Mouse (Mus musculus): ENCODE results near the gene Tshz2.
A peak's percentile ranks its signal among the peaks of the same experiment; 100 is the strongest.
"Not testable (repeated sequence)": the region's sequence is repeated elsewhere in the genome, so short reads cannot be mapped to it uniquely, and the experiment has no call there.

The Tshz2 gene

DNA sequence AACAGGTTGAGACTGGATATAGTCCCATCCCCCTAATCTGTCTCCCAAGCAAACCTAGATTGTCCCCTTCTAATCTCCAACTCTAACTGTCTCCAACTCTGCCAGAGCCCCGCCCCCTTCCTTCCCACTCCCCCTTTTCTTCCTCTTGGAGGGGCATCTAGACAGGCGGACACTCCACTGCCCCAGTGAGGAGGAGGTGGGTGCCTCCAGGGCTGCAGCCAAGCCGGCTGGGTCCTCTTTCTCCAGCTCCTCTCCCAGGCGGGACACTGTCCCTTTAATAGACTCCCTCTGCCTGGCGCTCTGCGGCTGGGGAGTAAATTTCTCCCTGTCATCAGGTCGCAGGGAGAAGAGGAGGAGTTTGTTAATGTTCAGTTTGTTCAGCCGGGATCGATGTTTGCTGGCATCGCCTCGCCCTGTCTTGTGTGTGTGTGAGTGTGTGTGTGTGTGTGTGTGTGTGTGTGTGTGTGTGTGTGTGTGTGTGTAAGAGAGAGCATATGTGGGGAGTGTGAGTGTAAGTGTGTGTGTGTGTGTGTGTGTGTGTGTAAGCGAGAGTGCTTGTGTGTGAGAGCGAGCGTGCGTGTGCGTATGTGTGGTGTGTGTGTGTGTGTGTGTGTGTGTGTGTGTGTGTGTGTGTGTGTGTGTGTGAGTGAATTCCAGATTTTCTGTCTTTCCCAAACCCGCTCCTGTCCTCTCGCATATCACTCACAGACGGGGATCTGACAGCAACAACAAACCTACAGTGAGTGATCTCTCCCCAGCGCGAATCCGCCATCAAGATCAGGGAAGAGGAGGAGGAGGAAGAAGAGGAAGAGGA, at the start of gene Tshz2:
Gene Tshz2 (plus strand): TSS at position 676 of the 814 bp plus-strand sequence.
- DNase-seq = peak; percentile 75 to 84

DNA sequence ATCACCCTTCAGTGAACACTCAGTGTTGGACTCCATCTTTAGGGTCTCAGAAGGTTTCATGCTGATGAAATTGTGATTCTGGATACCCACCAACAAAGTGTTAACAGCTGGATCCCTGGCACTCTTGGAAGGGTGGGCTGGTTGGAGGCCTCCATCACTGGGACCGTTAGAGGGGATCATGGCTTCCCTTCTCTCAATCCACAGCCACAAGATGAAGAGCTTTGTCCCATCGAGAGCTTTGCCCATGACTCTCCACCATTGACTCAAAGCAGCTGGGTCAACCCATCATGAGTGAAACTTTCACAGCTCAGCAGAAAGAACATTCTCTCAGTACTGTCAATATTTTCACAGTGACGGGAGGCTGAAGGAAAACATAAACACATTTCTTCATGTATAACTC, 49.3 kb upstream of the Tshz2 start:
- DNase-seq = no peak

DNA sequence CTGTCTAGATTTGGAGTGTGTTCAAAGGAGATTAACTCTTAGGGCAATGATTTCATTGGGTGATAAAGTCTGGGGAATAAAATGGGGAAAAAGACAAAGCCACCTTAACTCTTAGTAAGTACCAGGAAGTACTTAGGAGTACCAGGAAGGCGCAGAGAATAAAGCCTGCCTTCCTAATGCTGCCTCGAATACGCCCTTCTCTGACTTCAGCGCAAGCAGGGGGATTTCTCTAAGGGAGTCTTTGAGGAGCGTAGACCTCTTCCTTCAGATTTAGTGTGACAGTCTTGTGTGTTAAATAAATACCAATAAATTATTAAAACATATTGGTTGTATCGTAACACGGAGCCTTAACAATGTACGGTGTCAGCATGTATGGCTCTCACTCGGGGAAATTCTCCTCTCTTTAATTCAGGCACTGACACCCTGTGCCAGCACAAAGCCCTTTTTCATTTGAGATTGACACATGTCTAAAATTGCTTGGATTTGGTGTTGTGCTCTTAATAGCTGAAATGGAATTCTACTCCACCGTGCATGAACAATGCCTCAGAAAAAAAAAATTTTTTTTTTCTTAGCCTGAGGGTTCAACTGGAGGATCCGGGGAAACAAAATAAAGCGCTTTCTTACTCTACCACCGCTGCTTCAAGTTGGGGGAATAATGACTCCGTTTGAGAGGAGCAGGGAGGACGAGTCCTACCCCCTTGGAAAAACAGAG, 47.9 kb upstream of the Tshz2 start:
- no peak for DNase-seq

DNA sequence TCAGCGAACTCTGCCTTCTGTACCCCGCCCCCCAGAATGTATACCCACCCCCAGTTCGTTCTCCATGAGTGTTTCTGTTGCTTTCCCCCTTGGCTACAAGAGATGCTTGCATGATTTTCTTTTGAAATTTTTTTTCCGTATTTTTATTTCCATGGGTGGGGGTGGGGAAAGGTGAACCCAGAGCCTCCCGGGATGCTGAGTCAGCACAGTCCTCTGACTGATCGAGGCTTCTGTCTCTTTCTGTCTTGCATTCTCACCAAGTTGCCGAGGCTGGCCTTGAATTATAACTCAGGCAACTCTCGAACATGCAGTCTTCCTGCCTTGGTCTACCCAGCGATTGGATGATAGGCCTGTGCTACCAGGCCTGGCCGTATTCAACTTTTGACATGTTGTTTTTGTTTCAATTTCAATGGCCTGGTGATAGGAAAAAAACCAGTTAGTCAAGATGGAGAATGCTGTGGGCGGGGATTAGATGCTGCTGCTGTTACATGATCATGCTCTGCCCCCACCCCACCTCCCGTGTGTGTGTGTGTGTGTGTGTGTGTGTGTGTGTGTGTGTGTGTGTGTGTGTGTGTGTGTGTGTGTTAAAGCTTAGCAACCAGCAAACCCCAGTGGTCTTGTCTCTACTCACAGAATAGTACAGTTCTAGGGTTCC, 47.1 kb upstream of the Tshz2 start:
- peak in 1 of 2 experiments; percentile 28 for DNase-seq

DNA sequence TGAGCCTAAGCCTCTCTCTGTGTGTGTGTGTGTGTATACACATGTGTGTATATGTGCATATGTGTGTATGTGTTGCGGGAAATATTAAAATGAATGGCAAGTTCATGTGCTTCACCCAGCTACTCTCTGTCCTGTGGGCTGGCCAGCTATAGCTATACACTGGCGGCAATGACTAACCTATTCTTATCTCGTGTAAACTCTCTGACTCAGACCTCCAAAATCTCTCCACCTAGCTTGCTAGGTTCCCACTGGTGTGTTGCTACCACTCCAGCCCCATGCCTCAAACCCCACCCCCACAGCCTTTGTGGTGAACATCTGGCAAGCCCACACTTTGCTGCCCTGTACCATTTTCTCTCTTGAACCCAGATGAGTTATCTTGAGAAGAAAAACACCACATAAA, 46.1 kb upstream of the Tshz2 start:
- no peak for DNase-seq

DNA sequence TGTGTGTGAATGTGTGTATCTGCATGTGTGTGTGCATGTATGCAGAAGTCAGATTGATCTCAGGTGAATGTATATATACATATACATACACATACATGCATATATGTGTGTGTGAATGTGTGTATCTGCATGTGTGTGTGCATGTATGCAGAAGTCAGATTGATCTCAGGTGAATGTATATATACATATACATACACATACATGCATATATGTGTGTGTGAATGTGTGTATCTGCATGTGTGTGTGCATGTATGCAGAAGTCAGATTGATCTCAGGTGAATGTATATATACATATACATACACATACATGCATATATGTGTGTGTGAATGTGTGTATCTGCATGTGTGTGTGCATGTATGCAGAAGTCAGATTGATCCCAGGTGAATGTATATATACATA, 45.2 kb upstream of the Tshz2 start, which contains the start of gene Gm11011:
Gene Gm11011 (minus strand): TSS at position 101 of the 400 bp plus-strand sequence.
- DNase-seq = not testable (repeated sequence)

DNA sequence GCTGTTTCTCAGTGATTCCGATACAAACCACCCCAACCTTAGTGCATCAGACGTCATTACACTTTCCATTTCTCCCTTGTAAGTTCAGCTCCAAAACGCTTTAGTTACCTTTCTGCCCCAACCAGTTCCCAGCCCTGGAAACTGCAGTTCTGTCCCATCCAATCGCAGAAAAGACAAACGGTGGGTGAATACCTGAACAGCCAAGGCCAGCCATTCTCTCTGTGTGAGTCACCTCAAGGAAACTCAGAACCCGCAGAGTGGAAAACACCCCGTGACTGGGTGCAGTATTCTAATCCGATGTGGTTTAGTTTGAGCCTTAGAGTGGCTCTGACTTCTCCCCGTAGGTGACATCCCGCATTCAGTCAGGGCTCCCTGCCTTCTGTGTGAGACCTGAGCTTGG, 43.1 kb upstream of the Tshz2 start:
- DNase-seq = no peak

DNA sequence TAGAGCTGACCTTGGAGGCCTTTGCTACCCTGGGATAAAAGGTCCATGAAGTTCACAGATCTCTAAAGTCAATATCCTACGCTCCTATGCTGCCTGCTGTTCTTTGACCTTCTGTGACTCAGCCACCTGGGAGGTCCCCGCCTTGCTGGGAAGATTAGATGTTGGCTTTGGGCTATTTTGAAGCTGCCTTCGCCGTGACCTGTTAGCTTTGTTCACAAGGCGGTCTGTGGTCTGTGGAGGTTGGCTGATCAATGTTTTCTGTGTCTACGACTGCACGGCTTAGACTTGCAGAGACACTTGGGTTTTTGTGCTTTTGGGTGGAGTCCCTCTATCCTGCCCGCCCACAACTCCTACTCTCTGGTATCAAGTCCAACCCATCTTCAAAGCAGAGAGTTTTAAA, 42.4 kb upstream of the Tshz2 start:
- DNase-seq = no peak

DNA sequence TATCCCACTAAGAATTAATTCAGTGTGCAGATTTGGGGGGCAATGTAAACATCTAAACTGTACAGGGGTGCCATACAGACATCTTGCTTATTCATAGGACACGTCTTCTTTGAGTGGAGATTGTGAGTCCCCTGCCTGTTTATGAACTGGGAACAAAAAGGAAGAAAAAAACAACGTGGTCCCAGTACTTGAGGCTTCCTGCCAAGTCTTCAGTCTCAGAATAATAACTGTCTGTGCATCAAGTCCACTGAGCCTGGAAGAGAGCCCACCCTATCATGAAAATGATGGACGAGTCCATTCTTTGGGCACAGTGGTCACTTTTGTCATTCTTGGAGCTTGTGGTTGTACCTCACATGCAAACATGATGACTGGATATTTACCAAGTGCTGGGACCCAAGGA, 39.1 kb upstream of the Tshz2 start:
- no peak for DNase-seq

DNA sequence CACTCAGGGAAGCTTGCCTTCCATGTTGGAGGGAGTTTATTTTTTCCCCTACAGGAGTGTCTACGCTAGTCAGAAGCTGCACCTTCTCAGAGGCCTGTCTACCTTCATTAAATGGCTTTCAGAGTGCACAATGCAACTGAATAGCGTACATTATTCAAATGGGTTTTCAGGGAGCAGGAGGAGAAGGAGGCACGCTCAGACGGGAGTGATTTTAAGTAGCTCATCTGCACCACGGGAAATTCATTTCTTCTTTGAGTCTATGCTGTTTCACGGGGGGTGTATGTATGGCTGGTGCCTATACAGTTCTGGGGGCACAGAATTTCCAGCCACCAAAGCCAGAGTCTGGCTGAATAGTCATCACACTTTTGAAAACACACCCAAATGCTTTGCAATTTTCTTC, 35.5 kb upstream of the Tshz2 start:
- DNase-seq = no peak

DNA sequence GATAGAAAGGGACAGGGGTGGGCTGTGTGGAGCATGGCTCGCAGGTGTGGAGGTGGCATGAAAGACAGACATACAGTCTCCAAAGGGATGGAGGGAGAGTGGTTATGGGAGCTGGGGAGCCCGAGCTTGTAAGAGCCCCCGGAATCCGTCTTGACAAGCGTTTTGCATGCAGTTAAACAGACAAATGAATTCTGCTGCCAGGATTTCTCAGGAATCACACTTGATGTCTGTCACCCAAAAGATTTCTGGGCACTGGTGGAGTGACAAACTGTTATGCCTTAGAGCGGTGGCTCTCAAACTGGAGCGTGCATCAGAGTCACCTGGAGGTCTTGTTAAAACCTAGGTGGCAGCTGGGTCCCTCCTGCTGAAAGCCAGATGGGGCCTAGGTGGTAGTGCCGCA, 34.8 kb upstream of the Tshz2 start:
- DNase-seq = no peak

DNA sequence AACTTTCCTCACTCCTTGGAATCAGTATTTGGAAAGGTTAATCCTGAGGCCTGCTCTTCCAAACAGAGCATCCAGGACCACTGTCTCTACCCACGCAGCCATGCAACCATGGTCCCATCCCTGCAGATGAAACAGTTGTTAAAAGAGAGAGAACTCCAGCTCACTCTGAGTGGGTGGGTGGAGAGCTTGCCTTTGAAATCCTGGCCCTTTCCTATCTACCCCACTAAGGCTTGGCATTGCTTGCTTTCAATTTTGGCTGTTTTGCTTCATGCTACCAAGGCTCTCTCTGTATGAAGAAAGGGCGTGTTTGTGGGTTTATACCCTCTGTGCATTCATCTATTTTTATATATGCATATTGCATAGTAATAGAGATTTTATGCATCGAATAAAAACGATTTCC, 33.2 kb upstream of the Tshz2 start:
- no peak for DNase-seq

DNA sequence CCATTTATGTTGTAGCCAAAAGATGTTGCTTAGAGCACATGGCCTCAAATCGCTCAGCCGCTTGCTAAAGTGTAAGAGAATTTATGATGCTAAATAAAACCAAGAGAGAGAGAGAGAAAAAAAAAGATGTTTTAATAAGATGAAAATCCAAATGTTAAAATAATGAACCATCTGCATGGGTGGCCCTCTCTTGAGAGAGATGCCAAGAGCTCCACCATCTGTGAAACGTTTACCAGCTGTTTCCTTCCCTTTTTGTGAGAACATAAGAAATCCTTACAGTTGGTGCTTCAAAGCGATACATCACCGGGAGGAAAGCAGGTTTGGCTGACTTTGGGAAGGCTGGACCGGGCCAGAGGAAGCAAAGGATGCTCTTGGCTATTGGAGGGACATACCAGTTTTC, 32.6 kb upstream of the Tshz2 start:
- DNase-seq = no peak

DNA sequence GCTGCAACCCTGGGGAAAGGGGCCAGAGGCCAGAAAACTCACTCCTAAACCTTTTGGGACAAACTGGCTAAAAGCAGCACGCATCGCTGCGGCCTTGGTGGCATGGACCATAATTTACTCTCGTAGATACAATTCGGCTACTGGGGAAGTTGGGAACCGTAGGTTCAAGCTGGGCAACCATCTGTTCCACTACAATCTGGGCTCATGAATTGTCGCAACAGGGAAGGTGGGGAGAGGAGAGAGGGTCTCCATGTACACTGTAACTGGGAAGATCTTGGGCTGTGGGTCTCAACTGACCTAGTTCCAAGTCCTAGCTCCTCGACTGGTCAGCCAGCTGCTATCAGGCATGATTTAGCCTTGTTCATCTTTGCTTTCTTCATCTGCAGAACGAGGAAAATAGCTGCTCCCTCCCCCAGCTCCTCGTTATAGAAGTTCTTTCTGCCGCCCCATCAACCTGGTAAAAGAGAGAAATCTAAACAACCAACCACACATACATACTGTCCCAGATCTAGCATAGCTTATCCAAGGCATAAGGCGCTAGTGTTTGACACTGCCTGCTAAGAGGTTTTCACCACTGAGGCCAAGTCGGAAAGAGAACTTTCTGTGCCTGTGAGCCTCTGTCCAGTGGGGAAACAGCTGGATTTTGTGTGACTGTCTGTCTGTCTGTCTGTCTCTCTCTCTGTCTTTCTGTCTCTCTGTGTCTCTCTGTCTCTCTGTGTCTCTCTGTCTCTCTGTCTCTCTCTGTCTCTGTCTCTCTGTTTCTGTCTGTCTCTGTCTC, 25.7 kb upstream of the Tshz2 start:
- DNase-seq = no peak

DNA sequence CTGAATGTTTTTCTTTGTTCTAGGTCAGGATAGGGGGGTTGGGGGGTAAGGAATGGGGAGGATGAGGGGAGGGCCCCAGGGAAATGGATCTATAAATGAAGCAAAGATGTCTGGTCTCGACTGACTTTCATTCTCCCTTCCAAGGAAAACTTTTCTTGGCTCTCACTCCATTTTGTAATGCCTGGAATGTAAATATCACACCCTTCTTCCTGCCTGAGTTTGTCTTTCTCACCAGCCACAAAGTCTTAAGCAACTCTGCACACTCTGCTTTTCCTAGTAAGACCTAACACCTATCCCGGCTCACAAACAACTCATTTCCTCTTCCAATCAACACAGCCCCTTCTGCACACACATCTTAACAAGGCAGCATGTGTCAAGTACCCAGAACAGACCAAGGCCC, 25.0 kb upstream of the Tshz2 start:
- DNase-seq = no peak

DNA sequence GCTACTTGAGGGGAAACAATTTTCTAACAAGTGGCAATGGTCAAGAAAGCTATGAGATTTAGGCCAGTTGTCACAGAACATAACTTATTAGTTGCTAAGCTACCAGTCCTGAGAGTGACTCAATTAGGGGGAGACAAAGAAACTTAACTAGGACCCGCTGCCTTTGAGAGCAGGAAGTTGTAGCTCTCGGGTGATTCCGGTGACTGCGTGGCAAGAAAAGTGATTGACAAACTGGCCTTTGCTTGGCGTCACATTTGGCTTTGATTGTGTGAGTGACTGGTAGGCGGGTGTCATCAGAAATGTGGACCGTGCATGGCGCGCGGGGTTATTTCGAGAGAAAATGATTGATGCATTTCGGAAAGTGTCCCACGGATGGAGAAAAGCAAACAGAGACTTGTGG, 22.9 kb upstream of the Tshz2 start:
- DNase-seq = peak in 1 of 2 experiments; percentile 28

DNA sequence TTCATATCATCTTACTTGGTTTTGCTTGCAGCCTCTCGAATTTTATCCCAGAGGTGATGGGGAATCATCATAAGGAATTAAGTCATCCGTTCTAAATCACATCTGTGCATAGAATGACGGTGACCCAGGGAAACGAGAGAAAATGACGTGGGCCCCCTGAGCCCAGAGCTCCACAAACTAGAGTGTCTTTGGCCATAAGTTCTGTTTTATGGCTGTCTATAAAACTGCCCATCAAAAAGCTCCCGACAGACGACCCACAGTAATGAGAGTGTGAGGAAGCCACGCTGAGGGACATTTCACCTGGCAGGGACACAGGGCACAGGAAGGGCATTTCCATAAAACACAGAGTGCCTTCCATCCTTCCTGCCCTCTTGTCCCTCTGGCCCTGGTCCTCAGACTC, 21.9 kb upstream of the Tshz2 start:
- DNase-seq = no peak

DNA sequence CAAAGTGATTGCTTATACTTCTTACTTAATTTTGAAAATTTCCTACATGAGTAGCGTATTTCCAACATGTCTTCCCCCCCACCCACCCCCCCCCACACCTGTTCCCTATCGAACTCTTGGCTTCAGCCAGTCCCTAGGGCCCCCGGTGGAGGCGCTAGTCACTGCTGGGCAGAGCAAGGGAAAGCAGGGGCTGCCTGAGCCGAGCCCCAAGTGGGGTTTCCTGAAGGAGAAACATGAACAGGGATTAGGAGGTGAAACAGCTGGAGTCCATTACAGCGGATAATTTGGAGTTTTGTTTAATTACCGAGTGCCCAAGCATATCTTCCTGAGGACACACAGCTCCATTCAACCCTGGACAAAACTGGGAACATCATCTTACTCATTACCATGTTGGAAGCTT, 21.3 kb upstream of the Tshz2 start:
- DNase-seq = peak; percentile 61 to 68

DNA sequence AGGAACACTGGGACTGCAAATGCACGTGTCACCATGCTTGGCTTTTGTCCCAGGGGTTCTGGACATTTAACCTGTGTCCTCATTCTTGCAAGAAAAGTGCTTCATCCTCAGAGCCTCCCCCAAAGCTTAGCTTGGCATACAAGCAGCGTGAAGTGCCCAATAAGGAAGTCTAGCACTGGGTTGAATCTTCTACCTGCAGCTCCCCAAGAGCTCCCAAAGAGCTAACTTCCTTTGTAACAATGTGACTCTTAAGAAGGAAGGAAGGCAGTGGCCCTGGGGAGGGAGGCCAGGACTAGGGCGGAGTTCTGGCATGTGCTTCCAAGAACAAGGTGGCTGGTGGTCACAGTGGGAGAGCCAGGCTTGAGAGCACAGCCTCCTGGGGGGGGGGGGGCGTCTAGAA, 18.1 kb upstream of the Tshz2 start:
- DNase-seq = no peak

DNA sequence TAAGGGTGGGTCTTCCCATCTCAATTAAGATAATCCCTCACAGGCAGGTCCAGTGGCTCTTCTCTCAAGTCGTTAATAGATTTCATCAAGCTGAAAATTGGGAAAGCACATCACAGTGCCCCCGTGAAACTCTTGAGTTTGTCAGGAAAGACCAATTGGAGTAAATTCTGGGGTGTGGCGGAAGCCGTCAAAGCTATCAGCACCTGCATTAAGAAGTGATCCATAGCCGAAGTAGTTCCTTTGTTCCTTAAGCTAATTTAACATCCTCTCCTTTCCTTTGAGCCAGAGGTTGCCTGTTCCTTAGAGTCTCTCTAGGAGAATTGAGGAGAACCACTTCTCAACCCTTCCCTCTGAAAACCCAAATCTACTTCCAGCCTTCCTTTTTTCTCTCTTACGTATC, 16.8 kb upstream of the Tshz2 start:
- DNase-seq = no peak

DNA sequence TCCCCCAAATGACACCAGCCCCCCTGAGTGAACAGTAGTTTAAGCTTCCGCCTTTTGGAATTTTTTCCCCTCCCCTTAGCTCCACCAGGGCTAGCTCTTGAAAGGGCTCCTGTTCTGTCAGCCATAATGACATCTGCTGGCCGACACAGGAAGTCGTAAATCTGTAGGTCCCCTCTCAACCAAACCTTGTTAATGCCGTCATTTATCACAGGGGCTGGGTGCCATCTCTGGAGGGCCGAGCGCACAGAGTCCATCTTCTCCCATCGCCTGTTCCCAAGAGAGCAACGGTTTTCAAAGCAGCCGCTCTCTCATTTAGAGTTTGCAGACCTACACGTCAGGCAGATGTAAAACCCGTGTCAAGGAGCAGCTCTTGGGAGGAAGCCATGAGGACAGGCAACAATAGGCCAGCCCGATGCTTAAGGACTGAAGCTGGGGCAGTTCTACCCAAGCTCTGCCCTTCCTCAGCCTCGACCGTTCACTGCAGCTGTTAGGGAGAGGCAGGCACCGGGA, 11.6 kb upstream of the Tshz2 start:
- DNase-seq = peak; percentile 70 to 80

DNA sequence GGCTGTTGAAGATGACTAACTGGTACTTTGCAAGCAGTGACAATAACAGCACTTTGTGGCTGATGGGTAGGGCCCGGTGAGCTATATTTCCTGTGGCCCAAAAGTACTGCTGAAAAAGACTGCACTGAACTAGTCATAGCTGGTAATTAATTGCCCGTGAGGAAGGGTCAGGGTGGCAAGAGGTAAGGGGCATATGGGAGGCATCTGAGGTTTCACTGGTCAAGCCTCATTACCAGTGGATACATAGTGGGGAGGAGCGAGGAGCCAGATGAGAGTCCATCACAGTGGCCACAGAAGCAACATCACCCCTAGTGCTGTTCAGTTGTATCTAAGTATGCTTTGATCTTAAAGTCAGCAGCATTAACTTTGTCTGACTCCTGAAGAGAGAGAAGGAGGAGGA, 2.7 kb upstream of the Tshz2 start:
- no peak for DNase-seq
